Mouse (Mus musculus) naive thymus-derived CD4-positive, alpha-beta T cell, adult 5 months (primary cell): ENCODE measurements around the gene Fkbp2. TPM values are rescaled to one million over a fixed set of nuclear protein-coding genes. Genes with fewer than 3 reads are reported as not detected.

Experiments used
- polyA plus RNA-seq: library from polyadenylated mRNA; unstranded; fragments of 100-300 nt; shearing (Covaris generic); gene quantifications from one replicate; pipeline ENCODE4 v1.2.1, GENCODE M21; 2017

Fkbp2 gene
- 18.6 TPM for polyA plus RNA-seq

DNA sequence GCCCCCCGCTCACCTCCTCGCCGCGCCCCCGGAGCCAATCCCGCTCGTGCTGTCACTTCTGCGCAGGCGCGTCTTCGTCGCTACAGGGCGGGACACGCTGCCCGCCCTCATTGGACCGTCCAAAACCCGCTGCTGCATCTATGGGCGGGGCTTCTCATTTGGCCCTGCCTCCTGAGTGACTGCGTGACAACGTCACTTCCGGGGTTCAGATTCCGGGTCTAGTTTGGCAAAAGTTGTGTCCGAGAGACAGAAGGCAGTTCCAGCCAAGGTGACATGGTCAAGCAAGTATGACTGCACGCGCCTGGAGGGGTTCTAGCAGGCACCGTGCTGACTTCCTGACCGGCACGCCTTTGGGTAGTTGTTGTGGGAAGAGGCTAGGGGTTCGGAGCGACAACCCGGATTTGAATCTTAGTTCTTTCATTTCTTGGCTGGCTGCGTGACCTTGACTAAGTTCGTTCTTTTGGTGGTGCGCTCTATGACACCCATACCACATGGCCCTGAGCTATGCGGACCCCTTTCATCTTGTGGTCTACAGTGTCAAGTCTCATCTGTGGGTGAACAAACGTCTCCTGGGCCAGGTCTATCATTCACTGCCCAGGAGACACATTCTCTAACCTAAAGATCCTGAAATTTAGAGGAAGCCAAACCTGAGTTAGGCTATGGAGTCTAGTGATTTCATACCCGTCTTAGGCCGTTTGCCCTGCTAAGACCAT, at the start of gene Fkbp2:
Gene Fkbp2 (minus strand): TSS at position 121 of the 713 bp plus-strand sequence.

DNA sequence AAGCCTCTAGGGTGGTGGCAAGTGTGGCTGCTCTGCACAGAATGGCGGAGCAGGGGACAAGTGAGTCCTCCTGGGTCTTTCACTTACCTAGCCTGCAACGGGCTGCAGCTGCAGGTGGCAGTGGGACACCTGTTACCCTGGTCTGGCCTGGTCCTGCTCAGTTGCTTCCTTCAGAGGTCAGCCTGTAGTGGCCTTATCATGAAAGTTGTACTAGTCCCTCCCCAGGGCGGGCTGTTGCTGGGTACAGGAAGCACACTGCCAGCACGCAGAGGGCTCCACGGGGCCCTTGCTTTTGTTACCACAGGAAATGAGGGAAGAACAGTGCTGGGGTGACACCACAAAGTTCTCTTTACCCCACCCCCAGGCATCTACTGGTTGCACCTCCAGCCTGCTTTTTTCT, 38.9 kb upstream of the Fkbp2 start, which contains the start of gene Fermt3:
Gene Fermt3 (minus strand): TSS at position 279 of the 400 bp plus-strand sequence.

DNA sequence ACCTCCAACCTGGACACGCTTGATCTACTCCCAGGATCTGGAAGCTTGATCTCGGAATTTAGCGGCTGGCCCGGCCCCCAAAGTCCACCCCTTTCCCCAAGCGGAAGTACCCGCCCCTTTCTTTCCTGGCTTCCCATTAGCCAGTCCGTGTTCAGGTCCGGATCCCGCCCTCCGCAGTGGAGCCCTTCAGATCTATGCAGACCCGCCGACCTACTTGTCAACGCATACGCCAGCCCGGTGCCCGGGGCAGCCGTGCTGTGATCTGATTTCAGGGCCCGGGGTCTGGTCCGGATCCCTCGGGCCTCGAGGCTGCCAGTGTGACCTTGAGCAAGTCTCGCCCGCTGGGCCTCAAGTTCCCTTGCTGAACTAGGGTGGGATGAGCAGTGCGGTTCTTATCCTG, 15.7 kb upstream of the Fkbp2 start, which contains the start of the genes Nudt22 and Trpt1:
Gene Nudt22 (minus strand): TSS at position 112 of the 400 bp plus-strand sequence.
Gene Trpt1 (plus strand): TSS at position 126 of the 400 bp plus-strand sequence.

DNA sequence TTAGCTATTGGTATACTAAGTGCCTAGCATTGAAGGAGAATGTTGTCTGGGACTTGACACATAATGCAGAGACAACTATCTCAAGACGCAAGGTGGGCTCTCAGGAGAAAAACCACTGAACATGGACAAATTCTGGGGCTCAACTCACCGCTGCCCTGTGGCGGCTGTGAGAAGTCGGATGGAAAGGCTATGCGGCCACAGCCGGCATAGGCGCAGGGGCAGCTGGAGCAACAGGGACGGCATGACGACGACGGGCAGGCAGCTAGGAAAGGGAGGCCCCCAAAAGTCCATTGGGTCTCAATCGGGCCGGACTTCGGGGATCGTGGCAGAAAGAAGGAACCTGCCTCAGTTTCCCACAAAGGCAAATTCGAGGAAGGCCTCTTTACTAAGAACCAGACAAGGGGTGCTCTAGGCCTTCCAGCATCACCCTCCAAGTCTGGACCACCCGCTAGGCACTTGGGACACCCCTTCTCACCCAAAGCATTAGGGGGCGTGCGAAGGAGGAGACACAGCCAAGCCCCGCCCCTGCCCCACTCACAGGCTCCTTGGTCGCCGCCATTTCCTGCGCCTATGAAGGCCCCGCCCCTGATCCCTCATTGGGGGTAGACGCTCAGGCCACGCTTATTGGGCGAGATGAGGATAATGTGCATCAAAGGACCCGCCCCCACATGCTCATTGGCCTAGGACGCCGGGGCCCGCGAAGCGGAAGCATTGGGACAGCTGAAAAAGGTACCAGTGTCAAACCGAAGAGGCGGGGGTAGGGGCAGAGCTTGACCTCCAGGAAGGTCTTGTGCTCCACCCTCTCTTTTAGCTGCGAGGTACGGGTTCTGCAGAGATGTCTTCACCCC, 11.9 kb upstream of the Fkbp2 start, which contains the start of gene Dnajc4:
Gene Dnajc4 (minus strand): TSS at position 562 of the 848 bp plus-strand sequence.

DNA sequence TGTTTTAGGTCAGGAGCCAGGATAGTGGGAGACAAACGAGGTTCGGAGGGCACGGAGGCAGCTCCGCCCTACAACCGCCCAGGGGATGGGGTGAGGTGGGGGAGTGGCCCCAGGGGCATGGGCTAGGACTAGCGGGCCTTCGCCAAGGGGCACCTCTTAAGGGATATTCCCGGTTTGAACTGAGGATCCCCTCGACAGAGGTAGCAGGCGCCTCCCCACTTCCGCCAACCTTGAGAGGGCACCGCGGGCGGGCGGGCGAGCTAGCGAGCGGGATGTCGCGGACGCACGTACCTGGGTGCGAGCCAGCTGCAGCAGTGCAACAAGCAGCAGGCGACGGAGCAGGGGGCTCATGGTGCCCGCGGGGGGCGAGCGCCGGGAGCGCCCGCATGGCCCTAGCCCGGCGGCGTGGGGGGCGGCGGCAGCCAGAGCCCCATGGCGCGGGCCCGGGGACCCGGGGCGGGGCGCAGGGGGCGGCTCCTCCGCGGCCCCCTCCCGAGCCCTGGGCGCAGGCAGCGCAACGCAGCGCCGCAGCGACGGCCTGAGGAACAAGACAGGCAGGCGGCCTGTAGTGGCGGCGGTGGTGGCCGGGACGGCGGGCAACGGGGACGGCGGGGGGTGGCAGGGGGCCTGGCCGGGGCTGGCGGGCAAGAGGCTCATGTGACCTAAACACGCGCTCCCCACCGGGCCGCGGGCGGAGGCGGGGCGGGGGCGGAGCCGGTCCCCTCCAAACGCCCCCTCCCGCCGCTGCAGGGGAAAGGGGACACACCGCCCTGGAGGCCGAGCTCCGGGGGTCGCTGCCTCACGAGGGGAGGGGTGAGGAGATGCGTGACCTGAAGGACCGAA, 7.0 kb upstream of the Fkbp2 start, which contains the start of gene Vegfb:
Gene Vegfb (minus strand): TSS at position 591 of the 843 bp plus-strand sequence.

DNA sequence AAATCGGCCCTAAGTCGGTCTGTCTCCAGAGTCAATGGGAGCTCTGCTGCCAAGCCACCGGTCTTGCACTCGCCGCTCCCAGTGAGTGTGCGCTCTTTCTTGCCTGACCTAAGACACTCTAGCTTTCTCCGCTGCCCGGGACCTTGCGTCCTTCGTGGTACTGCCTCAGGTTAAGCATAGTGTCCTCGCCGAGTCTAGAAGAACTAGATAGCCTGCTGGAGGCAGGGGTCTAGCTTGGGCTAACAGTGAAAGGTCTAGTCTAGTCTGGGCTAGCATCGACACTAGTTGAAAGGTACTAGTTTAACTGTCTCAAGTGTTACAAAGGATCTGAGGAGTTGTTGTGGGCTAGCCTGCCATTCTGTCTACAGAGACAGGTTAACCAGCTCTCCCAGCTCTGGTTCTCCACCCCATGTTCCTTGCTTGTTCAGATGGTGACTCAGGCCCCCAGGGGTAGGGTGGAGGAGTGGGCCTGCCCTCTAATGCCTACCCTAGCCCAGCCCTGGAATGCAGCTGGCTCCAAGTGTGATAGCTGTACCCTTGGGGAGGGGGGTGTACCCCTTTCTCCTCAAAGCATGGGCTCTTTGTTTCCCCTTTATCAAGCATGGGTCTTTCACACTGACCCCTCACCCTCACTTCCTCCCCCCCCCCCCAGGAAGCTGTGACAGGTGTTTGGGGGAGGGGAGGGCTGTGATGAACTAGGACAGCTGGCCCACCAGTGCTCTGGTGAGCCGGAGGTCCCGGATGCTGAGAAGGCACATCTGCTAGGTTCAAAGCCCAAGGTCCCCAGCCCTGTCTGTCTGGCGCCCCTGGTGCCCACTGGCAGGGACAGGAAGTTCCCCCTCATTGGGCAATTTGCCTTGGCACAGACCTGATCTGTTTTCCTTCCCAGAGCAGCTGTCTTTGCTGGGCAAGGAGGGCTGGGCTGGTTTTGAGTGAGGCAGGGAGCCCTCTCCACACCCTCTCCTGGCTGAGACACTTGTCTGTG, 4.5 kb downstream of the Fkbp2 start, which contains the start of gene Plcb3:
Gene Plcb3 (minus strand): TSS at position 934 of the 985 bp plus-strand sequence.

DNA sequence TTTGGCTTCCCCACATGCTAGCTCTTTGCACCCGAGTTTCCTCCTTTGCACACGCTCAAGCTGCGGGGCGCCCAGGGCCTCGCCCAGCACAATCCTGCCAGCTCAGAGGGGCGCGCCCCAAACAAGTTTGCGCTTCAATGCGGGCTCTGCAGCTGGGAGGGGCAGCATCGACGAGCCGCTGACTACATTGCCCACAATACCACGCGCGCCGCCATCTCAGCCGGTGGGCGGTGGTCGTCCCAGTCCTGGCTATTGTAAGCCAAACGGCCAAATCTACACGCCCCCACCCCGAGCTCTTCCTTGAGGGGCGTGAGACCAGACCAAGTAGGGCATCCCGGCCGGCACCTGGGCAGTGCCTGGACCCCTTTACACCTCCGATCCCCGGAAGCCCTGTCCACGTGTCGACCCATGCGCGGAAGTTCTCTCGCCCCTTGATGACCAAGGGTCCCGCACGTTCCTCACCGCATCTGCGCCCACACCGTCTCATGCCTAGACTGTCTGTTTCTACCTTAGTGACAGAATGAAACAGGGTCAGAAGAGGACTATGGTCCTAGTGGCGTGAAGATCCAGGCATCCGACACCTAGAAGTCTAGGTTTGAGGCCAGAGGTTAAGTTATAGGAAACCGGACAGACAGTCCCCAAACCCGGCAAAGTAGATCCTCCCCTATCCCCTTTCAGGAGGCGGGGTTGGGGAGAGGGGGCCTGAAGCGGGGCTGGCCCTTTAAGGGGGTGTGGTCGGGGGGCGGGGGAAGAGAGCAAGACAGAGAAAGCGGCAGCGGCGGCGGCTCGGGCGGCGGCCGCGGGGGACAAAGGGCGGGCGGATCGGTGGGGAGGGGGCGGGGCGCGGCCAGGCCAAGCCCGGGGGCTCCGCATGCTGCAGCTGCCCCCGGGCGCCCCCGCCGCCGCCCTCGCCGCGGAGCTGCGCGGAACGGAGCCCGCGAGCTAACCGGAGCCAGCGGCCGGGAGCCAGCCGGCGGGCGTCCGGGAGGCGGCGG, 5.8 kb downstream of the Fkbp2 start, which contains the start of gene Ppp1r14b:
Gene Ppp1r14b (plus strand): TSS at position 758 of the 995 bp plus-strand sequence.

DNA sequence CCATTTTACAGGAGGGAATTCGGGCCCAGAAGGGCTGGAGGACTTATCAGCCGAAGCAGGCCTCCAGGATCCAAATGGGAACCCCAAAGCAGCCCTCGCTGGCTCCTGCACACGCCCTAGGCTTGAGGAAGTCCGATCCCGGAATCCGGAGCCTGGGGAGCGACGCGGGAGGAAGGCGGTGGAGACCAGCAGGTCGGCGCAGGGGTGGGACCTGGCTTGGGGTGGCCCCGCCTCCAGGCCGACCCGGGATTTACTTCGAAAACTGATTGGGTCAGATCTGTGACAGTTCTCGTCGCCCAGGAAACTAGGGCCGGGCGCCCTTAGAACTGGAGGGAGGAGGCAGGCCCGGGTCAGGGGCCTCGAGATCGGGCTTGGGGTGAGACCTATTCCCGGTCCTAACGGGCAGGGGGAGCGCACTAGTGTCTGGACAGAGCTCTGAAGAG, 38.0 kb downstream of the Fkbp2 start, which contains the start of gene Gpr137:
Gene Gpr137 (minus strand): TSS at position 232 of the 443 bp plus-strand sequence.

DNA sequence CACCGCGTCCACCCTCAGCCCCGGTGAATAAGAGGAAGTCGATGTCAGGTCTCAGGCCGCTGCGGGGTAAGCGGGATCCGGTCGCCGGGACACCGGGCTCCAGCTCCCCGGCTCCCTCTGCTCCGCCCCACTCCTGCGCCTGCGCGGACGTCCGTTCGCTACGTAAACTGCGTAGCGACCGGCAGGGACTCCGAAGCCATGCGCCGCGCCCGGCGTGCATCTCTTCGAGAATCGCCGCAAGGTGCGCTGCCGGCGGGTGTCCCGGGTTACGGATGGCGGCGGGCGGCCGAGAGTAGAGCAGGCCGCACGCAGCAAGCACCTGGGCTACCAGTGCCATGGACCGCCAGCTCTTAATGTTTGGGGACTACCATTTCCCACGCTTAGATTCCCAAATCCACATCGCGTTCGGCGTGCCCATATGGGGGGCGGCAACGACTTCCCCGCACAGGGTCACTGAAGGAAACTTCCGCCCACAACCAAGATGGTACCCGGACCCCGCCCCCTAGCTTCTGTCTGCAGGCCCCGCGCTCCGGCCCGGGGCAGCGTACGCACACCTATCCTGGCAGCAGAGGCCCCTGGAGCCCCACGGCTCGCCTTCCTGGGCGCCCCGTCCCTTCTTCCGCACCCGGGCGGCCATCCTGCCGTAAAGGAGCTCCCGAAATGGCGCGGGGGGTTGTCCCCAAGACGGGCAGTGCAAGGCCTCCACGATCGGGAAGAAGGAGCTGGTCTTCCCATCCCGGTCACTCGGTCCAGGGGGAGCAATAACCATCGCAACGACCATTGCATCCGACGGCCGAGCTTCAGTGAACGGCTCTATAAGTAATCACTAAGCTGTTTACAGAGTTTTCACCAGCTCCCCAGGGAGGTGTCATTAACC, 38.7 kb downstream of the Fkbp2 start, which contains the start of gene Bad:
Gene Bad (plus strand): TSS at position 490 of the 877 bp plus-strand sequence.

DNA sequence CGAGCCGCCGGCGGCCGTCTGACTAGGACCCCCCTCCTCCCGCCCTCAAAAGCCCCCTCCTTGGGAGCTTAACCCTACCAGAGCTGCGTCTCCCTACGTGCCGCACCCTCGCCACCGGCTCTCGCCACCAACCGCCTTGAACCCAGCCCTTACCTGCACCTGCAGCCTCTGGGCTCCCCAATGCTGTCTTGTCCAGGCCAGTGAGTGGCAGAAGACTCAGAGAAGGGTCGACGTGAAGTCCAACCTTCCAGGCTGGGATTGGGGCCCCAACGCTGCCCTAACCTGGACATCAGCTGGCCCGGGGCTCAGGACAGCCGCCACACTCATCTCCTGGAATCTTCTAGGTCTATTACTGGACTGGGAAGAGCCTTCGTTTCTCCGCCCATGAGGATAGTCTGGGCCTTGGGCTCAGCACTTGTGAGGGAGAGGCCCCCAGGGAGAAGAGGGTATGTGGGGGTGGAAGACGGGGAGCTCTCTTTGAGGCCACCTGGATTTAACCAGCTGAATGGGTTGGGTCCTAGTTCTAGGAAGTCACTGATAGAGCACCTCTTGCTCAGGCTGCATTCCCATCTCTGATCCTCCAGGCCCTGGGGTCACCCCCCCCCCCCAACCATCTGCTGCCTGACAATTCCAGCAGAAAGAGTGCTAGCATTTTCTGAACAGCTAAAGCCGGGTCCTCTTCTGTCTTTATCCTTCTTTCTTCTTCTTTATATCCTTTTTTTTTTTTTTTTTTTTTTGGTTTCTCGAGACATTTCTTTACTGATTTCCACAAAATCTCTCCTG, 45.9 kb downstream of the Fkbp2 start, which contains the start of gene Kcnk4:
Gene Kcnk4 (minus strand): TSS at position 321 of the 783 bp plus-strand sequence.

Other genes starting within 250 kb of the Fkbp2 start
- gene Rps6ka4, start 139.9 kb downstream of the Fkbp2 start, polyA plus RNA-seq, result 27.2 TPM
- 50.5 TPM for gene Ccdc88b, start 122.3 kb downstream of the Fkbp2 start, polyA plus RNA-seq
- gene Trmt112, start 70.8 kb downstream of the Fkbp2 start, polyA plus RNA-seq, result 163 TPM
- gene Prdx5, start 70.4 kb downstream of the Fkbp2 start, polyA plus RNA-seq, result 141 TPM
- gene Esrra, start 58.7 kb downstream of the Fkbp2 start, polyA plus RNA-seq, result 16.7 TPM
- gene Catsperz, start 55.1 kb downstream of the Fkbp2 start, polyA plus RNA-seq, result not detected
- gene Kcnk4, start 46.0 kb downstream of the Fkbp2 start, polyA plus RNA-seq, result not detected
- 11.2 TPM for gene Bad, start 38.6 kb downstream of the Fkbp2 start, polyA plus RNA-seq
- 6.3 TPM for gene Gpr137, start 38.0 kb downstream of the Fkbp2 start, polyA plus RNA-seq
- gene Ppp1r14b, start 5.5 kb downstream of the Fkbp2 start, polyA plus RNA-seq, result 131 TPM
- 8.5 TPM for gene Plcb3, start 4.0 kb downstream of the Fkbp2 start, polyA plus RNA-seq
- gene Vegfb, start 7.2 kb upstream of the Fkbp2 start, polyA plus RNA-seq, result 6.1 TPM
- gene Dnajc4, start 12.1 kb upstream of the Fkbp2 start, polyA plus RNA-seq, result 36.2 TPM
- gene Nudt22, start 15.6 kb upstream of the Fkbp2 start, polyA plus RNA-seq, result 4.6 TPM
- gene Trpt1, start 15.6 kb upstream of the Fkbp2 start, polyA plus RNA-seq, result 4.1 TPM
- gene Fermt3, start 39.0 kb upstream of the Fkbp2 start, polyA plus RNA-seq, result 241 TPM
- gene Stip1, start 59.5 kb upstream of the Fkbp2 start, polyA plus RNA-seq, result 197 TPM
- gene Macrod1, start 76.3 kb upstream of the Fkbp2 start, polyA plus RNA-seq, result 34.3 TPM
- gene Flrt1, start 125.2 kb upstream of the Fkbp2 start, polyA plus RNA-seq, result not detected
- gene Otub1, start 225.8 kb upstream of the Fkbp2 start, polyA plus RNA-seq, result 61.1 TPM
- 377 TPM for gene Cox8a, start 237.1 kb upstream of the Fkbp2 start, polyA plus RNA-seq